Mouse (Mus musculus) adrenal gland, postnatal 25 days (tissue): ENCODE results near the gene Ghrhr. TPM values are rescaled to one million over a fixed set of nuclear protein-coding genes. Genes with fewer than 3 reads are reported as not detected.

ENCODE experiments used
- DNase-seq: peaks from one replicate; pipeline ENCODE4 v3.0.0; 2021; ENCODE audit warnings: mixed read lengths
- total RNA-seq: library from RNA; stranded (reverse); gene quantifications from 2 replicates; pipeline ENCODE4 v1.2.3, GENCODE M21; 2021

The Ghrhr gene
- total RNA-seq, 1 experiment from 2014 or later, result not detected

DNA sequence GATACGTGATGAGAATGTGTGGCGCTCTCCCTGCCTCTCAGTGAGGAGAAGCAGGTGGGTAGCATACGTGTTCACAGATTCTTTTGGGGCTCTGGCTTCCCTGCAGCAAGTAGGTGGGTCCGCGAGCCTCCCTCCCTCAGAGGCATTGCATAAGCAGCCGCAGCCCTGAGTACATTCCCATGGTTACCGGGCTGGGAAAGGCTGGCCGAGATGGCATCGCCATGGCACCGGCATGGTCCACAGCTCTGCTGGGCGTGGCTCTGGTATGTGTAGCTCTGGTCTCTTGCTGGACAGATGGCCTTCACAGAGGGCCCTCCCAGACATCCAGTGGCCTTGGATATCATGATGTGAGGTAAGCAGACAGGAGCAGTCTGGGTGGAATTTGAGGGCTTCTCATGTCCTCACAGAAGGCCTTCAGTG, 20.5 kb downstream of the Ghrhr start:
- DNase-seq, result peak; percentile 50

- no peak for DNase-seq
These were observed 23.0 kb downstream of the Ghrhr start for GRCm38 (mm10) chr6:55398869-55399628.

- DNase-seq, result peak; percentile 76
These were observed 23.8 kb downstream of the Ghrhr start for GRCm38 (mm10) chr6:55399910-55400309.

- no peak for DNase-seq
These were observed 26.1 kb downstream of the Ghrhr start for GRCm38 (mm10) chr6:55402041-55402776.

GRCm38 (mm10) chr6:55403411-55404309, 27.6 kb downstream of the Ghrhr start:
- DNase-seq, result no peak

DNA sequence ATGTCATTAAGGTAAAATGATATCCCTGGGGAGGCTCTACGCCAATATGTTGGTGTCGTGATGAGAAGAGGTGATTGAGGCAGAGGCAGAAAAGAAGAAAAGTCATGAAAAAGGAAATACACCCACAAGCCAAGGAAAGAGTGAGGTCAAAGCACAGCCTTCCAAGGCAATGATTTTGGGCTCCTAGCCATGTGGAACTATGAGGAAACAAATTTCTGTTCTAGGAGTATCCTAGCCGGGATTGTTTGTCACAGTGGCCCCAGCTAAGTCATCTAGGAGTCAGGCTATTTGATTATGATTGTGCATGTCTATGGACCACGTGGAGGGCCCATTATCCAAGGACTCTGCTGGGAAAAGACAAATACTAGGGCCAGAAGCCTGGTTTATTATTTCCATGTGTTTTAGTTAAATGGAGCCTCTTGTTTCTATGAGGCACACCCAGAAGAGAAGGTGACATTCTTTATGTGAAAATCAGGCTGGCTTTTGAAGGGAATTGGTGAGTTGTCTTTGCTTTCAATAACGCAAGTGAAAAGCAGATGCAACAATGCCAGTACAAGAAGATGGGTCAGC, 28.4 kb downstream of the Ghrhr start:
- DNase-seq, result no peak

- no peak for DNase-seq
These were observed 31.2 kb downstream of the Ghrhr start for GRCm38 (mm10) chr6:55407345-55407744.

DNA sequence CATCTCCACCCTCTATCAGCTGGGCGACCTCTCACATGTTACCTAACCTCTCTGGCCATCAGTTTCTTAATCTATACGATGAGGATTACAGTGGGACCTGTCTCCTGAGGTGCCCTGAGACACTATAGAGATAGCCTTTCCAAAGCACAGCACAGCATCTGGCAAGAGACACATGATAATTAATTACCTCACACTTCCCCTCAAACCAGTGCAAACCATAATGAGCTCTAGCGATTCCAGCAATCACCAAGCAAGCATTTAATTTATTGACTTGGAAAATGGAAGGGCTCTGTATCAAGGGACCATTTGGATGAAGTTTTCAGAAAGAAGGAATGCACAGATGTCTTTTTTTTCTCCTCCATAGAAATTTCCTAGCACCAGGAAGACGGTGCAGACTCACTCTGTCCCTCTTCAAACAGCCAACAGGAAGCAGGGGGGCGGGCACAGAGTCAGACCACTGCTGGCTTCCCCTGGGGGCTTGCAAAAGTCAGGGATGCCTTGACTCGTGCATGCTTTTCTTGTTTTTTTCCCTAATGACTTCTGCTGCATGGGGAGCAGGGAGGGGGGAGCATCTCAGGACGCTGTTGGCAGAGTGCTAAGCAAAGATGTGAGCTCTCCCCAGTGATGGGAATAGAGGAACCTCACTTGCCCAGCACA, 34.2 kb downstream of the Ghrhr start:
- no peak for DNase-seq

DNA sequence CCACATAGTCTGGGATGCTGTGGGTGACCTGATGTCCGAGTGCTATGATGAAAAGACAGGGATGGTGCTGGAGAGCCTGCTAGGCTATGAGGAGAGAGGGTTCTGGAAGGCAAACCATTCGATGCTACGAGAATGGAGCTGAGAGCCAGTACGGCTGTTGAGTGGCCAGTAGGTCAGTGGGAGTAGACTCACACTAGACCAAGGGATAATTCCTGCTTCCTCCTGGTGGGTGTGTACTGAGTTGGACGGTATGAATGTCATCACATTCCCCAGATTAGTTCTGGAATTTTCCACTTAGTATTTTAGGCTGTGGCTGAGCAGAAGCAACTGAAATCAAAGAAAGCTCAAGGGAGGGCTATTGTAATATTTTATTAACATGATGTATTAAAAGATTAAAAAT, 34.9 kb downstream of the Ghrhr start:
- no peak for DNase-seq

GRCm38 (mm10) chr6:55416202-55416601, 40.1 kb downstream of the Ghrhr start:
- no peak for DNase-seq

DNA sequence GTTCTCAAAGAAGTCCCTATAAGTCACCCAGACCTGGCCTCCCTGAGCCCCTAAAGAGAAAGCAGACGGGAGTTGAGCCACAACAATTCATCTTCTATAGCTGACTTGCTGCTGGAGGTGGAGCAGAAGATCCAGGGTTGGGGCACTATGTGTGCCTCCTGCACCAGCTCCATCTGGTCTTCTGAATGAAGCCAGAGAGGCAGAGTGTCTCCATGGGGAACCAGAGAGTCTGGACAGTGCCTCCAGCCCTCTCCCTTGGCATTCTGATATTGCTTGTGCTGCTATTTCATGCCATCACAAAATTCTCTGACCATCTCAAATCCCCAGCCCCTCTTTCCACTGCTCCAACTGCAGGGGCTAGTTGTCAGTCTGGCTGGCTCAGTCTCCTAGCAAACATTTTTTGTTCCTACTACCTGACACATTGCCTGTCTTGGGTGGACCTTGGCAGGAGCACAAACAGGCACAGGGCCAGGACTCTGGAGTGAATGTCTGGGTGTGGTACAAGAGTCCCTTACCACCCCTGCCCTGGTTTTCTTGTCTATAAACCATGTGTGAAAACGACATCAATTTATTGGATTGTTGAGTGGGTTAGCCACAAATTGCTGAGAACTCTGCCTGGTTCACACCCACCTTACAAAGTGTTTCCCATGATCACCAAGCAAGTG, 42.8 kb downstream of the Ghrhr start:
- no peak for DNase-seq

- DNase-seq, result no peak
These were observed 44.3 kb downstream of the Ghrhr start for GRCm38 (mm10) chr6:55420411-55420810.

DNA sequence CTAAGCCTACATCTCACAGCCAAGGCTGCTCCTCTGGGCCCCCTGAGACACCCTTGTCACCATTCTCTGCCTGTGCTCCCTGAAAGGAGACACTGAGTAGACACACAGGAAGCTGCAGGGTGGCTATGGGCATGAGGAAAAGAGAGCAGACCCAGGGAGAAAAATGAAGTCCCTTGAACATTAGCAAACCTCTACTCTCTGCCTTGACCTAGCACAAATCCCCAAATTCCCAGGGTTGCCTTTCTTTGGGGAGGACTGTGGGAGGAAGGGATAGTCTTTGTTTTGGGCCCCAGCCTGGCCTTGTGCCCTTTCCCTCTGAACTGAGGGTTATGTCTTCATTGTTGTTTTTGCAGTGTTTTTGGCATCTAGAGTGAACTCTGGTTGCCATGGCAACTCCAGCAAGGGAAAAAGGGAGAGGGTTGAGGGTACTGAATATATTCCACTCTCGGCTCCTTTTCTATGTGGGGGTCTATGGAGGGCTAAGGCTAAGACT, 44.8 kb downstream of the Ghrhr start:
- no peak for DNase-seq

DNA sequence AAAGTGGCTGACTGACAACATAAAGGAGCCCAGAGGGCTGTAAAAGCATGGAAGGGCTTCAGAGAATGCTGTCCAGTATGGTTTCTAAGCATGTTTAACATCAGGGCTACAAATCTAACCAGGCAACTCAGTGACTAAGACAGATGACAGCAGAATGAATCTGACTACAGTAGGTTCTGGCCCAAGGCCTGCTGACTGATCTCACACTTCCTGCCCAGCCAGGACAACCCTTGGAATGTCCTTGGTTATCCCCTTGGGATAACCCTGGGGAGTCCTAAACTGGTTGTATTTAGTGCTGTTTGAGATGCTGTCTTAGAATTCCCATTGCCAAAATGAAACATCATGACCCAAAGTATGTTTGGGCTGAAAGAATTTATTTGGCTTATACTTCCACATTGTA, 56.0 kb downstream of the Ghrhr start:
- DNase-seq, result no peak

- DNase-seq, result no peak
These were observed 58.3 kb downstream of the Ghrhr start for GRCm38 (mm10) chr6:55434360-55434759.

GRCm38 (mm10) chr6:55435266-55436159, 59.4 kb downstream of the Ghrhr start:
- no peak for DNase-seq

DNA sequence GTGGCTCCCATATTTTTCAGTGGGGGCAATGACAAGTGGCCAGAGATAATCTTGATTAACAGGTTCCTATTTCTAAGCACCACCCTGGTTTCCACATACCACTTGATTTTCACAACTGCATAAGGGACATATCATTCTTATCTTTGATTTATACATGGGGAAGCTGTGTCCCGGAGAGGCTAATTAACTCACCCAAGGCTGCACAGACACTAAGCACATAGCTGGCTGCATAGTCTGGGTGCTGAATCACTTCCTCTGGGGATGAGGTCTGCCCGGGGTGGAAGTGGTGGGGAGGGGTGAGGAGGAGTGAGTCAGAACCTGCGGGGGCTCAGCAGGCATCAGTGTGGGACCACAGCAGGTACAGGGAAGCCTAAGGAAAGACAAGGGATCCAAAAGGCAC, 61.8 kb downstream of the Ghrhr start:
- DNase-seq, result no peak
